Mouse (Mus musculus): Measurements from ENCODE around the gene Tmem86a.

- TF ChIP-seq EP300 (optimal IDR thresholded peaks at IDR 0.05): no peak
- TF ChIP-seq CTCF (IDR thresholded peaks at IDR 0.05; ENCODE audit: low read depth): no peak
Observed at GRCm38 (mm10) chr7:47099306-47099705, 48.9 kb downstream of the Tmem86a start.
